Mouse (Mus musculus): Measurements from ENCODE around the gene Cyld. TPM values are rescaled to one million over a fixed set of nuclear protein-coding genes. Genes with fewer than 3 reads are reported as not detected.
A peak's percentile ranks its signal among the peaks of the same experiment; 100 is the strongest.

Gene Cyld
- polyA plus RNA-seq, 1 experiment from 2014 or later = 12.8 TPM

DNA sequence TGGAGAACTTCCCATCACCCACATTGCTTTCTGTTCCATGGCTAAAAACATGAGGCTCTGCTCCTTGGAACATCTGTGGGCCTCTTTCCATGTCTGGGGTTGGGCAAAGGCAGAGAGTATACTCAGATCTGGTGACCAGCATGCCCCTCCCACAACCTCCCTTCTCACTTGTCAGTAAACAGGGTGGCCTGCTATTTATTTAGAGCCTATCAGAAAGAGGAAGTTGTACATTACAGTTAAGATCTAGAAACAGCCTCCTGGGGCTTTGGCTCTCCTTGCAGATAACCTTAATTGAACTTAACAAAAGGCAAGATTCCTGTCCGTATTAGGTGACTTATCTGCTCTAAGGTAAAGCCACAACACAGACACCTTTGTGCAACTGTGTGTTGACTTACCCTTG, 30.4 kb upstream of the Cyld start:
- H3K9ac ChIP-seq (ENCODE audit: low read depth, low read length) = no peak overlapping the region
- ATAC-seq = peak; percentile 52
- WGBS = 43% methylated on average over 1 of the region's 1 CpGs

DNA sequence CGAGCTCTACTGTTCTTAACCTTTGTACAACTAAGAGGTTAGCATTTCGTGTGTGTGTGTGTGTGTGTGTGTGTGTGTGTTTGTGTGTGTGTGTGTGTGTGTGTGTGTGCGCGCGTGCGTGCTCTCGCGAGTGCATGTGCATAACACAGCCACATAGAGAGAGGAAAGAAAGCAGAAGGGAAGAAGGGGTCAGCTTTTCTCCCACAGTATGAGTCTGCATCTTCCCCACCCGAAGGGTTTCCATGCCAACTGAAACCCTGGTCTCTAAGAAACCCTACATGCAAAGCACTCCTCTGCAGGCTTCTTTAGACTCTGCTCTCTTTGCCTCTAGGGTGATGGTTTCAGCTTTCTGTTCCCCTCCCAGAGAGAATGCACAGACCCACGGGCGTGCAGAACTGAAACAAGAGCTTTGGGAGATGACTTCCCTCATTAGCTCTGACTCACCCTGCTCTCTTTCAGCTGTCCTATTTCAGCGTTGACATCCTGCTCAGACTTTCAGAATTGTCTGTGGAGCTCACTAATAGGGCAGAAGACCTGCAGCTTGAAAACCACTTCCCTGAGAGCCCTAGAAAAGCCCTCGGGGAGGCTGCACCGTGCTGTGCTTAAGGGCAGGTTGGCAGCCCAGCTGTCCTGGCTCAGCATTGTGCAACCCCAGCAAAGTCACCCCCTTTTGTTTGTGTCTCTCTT, 28.3 kb upstream of the Cyld start:
- H3K27ac ChIP-seq (ENCODE audit: low read length) = no peak overlapping the region
- no peak overlapping the region for H3K4me3 ChIP-seq (ENCODE audit: low read length)
- no peak overlapping the region for H3K4me2 ChIP-seq (ENCODE audit: low read depth, low read length)
- no peak overlapping the region for H3K9ac ChIP-seq (ENCODE audit: low read depth, low read length)
- H3K36me3 ChIP-seq (ENCODE audit: control insufficient read depth, insufficient read depth, low read length) = no peaks in the 10 kb centered on the region
- H3K27me3 ChIP-seq (replicated peaks; ENCODE audit: control insufficient read depth, insufficient read depth, low read length) = no peaks in the 10 kb centered on the region
- 56% methylated on average over 14 of the region's 14 CpGs for WGBS
- no peaks in the 10 kb centered on the region for H3K9me3 ChIP-seq (ENCODE audit: control insufficient read depth, low read length)
- peaks cover 3% of the 10 kb centered on the region for H3K4me1 ChIP-seq (ENCODE audit: control insufficient read depth, insufficient read depth, low read length)
- peak; percentile 38; the same call in 1 of the 2 replicates for ATAC-seq

More for the DNA sequence above, 30.4 kb upstream of the Cyld start:
- no peaks in the 10 kb centered on the region for H3K9me3 ChIP-seq (ENCODE audit: control insufficient read depth, low read length)
- H3K4me3 ChIP-seq (ENCODE audit: low read length) = no peak overlapping the region
- H3K4me1 ChIP-seq (ENCODE audit: control insufficient read depth, insufficient read depth, low read length) = peaks cover 3% of the 10 kb centered on the region
- no peaks in the 10 kb centered on the region for H3K27me3 ChIP-seq (replicated peaks; ENCODE audit: control insufficient read depth, insufficient read depth, low read length)
- no peak overlapping the region for H3K4me2 ChIP-seq (ENCODE audit: low read depth, low read length)
- H3K36me3 ChIP-seq (ENCODE audit: control insufficient read depth, insufficient read depth, low read length) = no peaks in the 10 kb centered on the region
- H3K27ac ChIP-seq (ENCODE audit: low read length) = no peak overlapping the region

DNA sequence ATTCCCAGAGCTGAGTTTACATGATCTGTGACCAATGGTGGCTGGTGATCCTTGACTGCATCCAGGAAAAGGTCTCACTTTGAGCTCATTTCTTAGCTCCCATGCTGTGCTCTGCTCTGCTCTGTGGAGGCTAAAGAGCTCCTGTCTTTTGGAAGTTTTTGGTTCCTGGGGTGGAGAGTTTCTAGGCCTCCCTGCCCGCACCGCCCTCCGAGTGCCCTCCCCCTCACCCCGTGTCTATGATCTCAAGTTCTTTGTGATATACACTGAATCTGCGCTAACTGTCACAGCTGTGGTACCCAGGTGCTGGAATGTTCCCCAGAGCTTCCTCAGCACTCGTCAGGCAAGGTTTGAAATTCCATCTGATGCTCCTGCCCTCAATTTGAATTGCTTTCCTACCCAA, 26.0 kb upstream of the Cyld start:
- Histone ChIP-seq H3K9me3 (ENCODE audit: control insufficient read depth, low read length) (no peaks in the 10 kb centered on the region), H3K4me1 (ENCODE audit: control insufficient read depth, insufficient read depth, low read length) (peaks cover 3% of the 10 kb centered on the region; the same call in 1 of the 2 replicates), H3K9ac (ENCODE audit: low read depth, low read length) (no peak overlapping the region), H3K4me2 (ENCODE audit: low read depth, low read length) (no peak overlapping the region), H3K27ac (ENCODE audit: low read length) (no peak overlapping the region), H3K27me3 (replicated peaks; ENCODE audit: control insufficient read depth, insufficient read depth, low read length) (no peaks in the 10 kb centered on the region), H3K4me3 (ENCODE audit: low read length) (no peak overlapping the region), H3K36me3 (ENCODE audit: control insufficient read depth, insufficient read depth, low read length) (no peaks in the 10 kb centered on the region)
- ATAC-seq = no peak
- WGBS = 83% methylated on average over 6 of the region's 6 CpGs

DNA sequence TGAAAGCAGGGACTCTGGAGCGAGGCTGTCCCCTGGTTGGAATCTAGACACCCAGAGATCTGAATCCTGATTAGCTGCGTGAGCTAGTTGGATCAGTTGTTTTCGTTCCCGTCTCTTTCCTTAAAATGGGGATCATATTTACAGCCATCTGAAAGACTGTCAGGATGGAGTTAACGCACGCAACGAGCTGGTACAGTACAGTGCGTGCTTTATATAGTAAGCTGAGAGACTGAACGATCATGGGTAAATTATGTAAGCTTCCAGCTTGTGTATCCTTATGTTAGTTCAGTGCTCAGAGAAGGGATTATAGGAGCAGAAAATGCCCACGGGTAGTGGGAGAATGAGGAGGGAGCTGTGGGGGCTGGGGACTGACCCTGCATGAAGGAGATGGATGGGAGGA, 25.3 kb upstream of the Cyld start:
- Histone ChIP-seq H3K4me3 (ENCODE audit: low read length) (no peak overlapping the region), H3K27ac (ENCODE audit: low read length) (no peak overlapping the region), H3K36me3 (ENCODE audit: control insufficient read depth, insufficient read depth, low read length) (no peaks in the 10 kb centered on the region), H3K9me3 (ENCODE audit: control insufficient read depth, low read length) (no peaks in the 10 kb centered on the region), H3K27me3 (replicated peaks; ENCODE audit: control insufficient read depth, insufficient read depth, low read length) (no peaks in the 10 kb centered on the region), H3K4me2 (ENCODE audit: low read depth, low read length) (no peak overlapping the region), H3K9ac (ENCODE audit: low read depth, low read length) (no peak overlapping the region), H3K4me1 (ENCODE audit: control insufficient read depth, insufficient read depth, low read length) (peaks cover 3% of the 10 kb centered on the region; the same call in 1 of the 2 replicates)
- WGBS = 84% methylated on average over 10 of the region's 10 CpGs
- ATAC-seq = no peak

DNA sequence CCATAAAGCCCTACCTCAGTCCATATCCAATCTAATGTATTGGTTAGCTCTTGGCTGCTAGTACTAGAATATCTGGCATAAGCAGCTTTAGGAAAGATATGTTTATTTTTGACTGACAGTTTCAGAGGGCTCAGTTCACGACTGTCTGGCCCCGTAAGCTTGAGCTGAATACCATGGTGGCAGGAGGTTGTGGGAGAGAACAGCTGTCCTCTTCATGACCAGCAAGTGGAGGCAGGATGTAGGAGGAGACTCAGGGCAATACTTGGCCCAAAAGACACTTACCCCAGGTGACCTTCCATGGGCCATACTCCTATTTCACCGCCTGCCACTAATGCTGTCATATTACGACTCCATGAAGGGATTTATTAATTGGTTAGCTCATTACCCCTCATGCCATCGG, 23.0 kb upstream of the Cyld start:
- H3K36me3 ChIP-seq (ENCODE audit: control insufficient read depth, insufficient read depth, low read length) = no peaks in the 10 kb centered on the region
- no peak overlapping the region for H3K4me2 ChIP-seq (ENCODE audit: low read depth, low read length)
- H3K27ac ChIP-seq (ENCODE audit: low read length) = no peak overlapping the region
- no peak overlapping the region for H3K4me3 ChIP-seq (ENCODE audit: low read length)
- no peaks in the 10 kb centered on the region for H3K9me3 ChIP-seq (ENCODE audit: control insufficient read depth, low read length)
- WGBS = 70% methylated on average over 5 of the region's 5 CpGs
- H3K4me1 ChIP-seq (ENCODE audit: control insufficient read depth, insufficient read depth, low read length) = peaks cover 1% of the 10 kb centered on the region; the same call in 1 of the 2 replicates
- no peaks in the 10 kb centered on the region for H3K27me3 ChIP-seq (replicated peaks; ENCODE audit: control insufficient read depth, insufficient read depth, low read length)
- ATAC-seq = no peak
- no peak overlapping the region for H3K9ac ChIP-seq (ENCODE audit: low read depth, low read length)

DNA sequence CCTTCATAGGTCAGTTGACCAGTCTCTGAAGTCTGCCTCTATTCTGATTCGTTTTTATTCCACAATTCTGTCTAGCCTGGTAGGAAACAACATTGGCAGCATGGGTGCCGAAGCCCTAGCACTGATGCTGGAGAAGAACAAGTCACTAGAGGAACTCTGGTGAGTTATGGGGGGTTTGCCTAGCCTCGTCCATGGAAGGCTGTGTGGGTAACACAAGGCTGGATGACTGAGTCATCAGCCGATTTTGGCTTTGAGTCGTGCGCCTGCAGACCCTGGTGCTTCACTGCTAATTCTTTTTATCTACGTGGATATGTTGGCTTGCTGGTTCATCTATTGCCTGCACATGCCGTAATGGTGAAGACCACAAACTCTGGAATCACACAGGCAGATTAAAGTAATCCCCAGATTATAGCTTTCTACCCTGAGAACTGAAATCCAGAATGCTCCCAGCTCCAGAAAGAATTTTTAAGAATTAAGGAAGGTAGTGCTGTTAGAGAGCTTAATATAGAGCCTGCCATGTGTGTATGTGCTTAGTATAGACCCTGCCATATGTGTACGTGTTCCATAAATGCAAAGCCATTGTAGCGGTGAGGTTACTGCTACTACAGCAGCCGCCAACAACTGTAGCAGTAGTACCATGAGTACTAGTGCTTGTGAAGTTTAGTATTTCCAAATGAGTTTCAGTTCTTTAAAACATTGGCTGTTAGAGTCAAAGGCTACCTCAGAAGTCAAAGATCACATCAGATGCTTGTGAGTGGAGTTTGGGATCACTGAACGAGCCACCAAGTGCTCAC, 21.3 kb upstream of the Cyld start:
- Histone ChIP-seq H3K27me3 (replicated peaks; ENCODE audit: control insufficient read depth, insufficient read depth, low read length) (no peaks in the 10 kb centered on the region), H3K27ac (ENCODE audit: low read length) (no peak overlapping the region), H3K9ac (ENCODE audit: low read depth, low read length) (no peak overlapping the region), H3K4me3 (ENCODE audit: low read length) (no peak overlapping the region), H3K4me1 (ENCODE audit: control insufficient read depth, insufficient read depth, low read length) (no peaks in the 10 kb centered on the region), H3K9me3 (ENCODE audit: control insufficient read depth, low read length) (no peaks in the 10 kb centered on the region), H3K36me3 (ENCODE audit: control insufficient read depth, insufficient read depth, low read length) (no peaks in the 10 kb centered on the region), H3K4me2 (ENCODE audit: low read depth, low read length) (no peak overlapping the region)
- WGBS = 89% methylated on average over 12 of the region's 12 CpGs
- ATAC-seq = no peak

DNA sequence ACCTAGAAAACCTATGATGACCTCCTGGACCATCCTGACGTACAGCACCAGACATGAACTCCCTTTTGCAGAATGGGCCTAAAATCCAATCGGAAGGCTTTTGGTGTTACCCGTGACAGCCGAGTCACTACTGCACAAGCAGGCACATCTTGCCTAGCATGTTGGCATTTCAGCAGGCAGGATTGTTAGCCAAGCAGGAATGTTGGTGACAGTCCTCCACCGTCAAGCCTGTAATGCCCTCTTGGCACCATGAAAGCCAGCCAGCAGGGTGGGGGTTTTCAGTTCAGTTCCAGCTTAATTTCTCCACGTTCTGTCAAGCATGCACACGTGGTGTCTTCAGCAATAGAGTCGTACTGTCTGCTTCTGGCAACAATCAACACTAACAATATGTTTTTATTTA, 19.8 kb upstream of the Cyld start:
- H3K27ac ChIP-seq (ENCODE audit: low read length) = no peak overlapping the region
- H3K4me3 ChIP-seq (ENCODE audit: low read length) = no peak overlapping the region
- H3K9ac ChIP-seq (ENCODE audit: low read depth, low read length) = no peak overlapping the region
- WGBS = 82% methylated on average over 8 of the region's 8 CpGs
- H3K4me1 ChIP-seq (ENCODE audit: control insufficient read depth, insufficient read depth, low read length) = no peaks in the 10 kb centered on the region
- H3K9me3 ChIP-seq (ENCODE audit: control insufficient read depth, low read length) = no peaks in the 10 kb centered on the region
- no peak for ATAC-seq
- no peaks in the 10 kb centered on the region for H3K36me3 ChIP-seq (ENCODE audit: control insufficient read depth, insufficient read depth, low read length)
- no peaks in the 10 kb centered on the region for H3K27me3 ChIP-seq (replicated peaks; ENCODE audit: control insufficient read depth, insufficient read depth, low read length)
- no peak overlapping the region for H3K4me2 ChIP-seq (ENCODE audit: low read depth, low read length)

DNA sequence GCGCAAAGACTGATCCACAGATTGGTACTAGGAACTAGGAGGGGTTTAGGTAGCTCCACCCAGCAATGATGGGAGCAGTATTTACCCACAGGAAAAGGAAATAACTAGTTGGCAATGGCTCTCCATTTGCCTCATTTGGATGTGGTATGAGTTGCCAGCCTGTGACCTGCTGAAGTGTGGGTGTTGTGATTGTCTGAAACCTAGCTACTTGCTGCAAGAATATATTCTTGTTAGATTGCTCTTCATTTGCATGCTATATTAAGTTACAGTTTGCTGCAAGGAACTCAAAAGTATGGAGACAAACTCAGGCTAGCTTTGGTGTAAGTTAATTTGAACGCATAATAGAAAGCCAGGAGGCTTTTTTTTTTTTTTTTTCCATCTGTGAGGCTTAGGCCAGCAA, 16.3 kb upstream of the Cyld start:
- 89% methylated on average over 2 of the region's 2 CpGs for WGBS
- H3K27me3 ChIP-seq (replicated peaks; ENCODE audit: control insufficient read depth, insufficient read depth, low read length) = no peaks in the 10 kb centered on the region
- H3K9ac ChIP-seq (ENCODE audit: low read depth, low read length) = no peak overlapping the region
- ATAC-seq = no peak
- H3K4me3 ChIP-seq (ENCODE audit: low read length) = no peak overlapping the region
- no peak overlapping the region for H3K4me2 ChIP-seq (ENCODE audit: low read depth, low read length)
- no peaks in the 10 kb centered on the region for H3K4me1 ChIP-seq (ENCODE audit: control insufficient read depth, insufficient read depth, low read length)
- no peaks in the 10 kb centered on the region for H3K9me3 ChIP-seq (ENCODE audit: control insufficient read depth, low read length)
- no peaks in the 10 kb centered on the region for H3K36me3 ChIP-seq (ENCODE audit: control insufficient read depth, insufficient read depth, low read length)
- no peak overlapping the region for H3K27ac ChIP-seq (ENCODE audit: low read length)

DNA sequence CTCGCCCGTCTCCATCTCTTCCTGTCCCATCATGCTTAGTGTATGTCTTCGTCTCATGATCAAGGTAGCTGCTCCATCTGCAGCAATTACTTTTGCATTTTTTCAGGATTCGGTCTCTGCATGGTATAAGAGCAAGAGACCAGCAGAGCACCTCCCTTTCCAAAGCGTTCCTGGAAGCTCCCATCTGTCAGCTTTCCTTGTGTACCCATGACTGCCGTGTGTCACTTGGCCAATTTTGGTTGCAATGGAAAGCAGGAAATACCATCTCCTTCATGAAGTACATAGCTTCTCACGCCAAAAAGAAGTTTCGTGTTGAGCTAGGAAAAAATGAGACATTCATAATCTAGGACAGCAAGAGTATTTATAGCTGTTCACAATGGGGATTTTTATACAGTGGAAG, 15.8 kb upstream of the Cyld start:
- Histone ChIP-seq H3K9ac (ENCODE audit: low read depth, low read length) (no peak overlapping the region), H3K27ac (ENCODE audit: low read length) (no peak overlapping the region), H3K4me3 (ENCODE audit: low read length) (no peak overlapping the region), H3K4me1 (ENCODE audit: control insufficient read depth, insufficient read depth, low read length) (no peaks in the 10 kb centered on the region), H3K27me3 (replicated peaks; ENCODE audit: control insufficient read depth, insufficient read depth, low read length) (no peaks in the 10 kb centered on the region), H3K9me3 (ENCODE audit: control insufficient read depth, low read length) (no peaks in the 10 kb centered on the region), H3K4me2 (ENCODE audit: low read depth, low read length) (no peak overlapping the region), H3K36me3 (ENCODE audit: control insufficient read depth, insufficient read depth, low read length) (no peaks in the 10 kb centered on the region)
- 85% methylated on average over 8 of the region's 8 CpGs for WGBS
- ATAC-seq = no peak
